Mouse (Mus musculus): ENCODE data around the gene Jmjd1c. TPM values are rescaled to one million over a fixed set of nuclear protein-coding genes. Genes with fewer than 3 reads are reported as not detected.

Gene Jmjd1c
- polyA plus RNA-seq, 1 experiment: 6.2 TPM

- H3K36me3 ChIP-seq (ENCODE audit: control insufficient read depth, insufficient read depth): no peaks in the 10 kb centered on the region
- no peak overlapping the region for H3K4me3 ChIP-seq (ENCODE audit: insufficient read depth, poor library complexity, severe bottlenecking)
- TF ChIP-seq MYOD1 (IDR thresholded peaks at IDR 0.05; ENCODE audit: control insufficient read depth, insufficient read length, low read depth) (no peak), MYOG (IDR thresholded peaks at IDR 0.05; ENCODE audit: control insufficient read depth, extremely low read depth, insufficient read length) (no peak), CEBPB (IDR thresholded peaks at IDR 0.05; ENCODE audit: low read depth) (no peak), FOSL1 (IDR thresholded peaks at IDR 0.05; ENCODE audit: insufficient read depth, low read length, poor library complexity, severe bottlenecking) (no peak), USF1 (IDR thresholded peaks at IDR 0.05; ENCODE audit: low read depth) (no peak), CTCF (IDR thresholded peaks at IDR 0.05; ENCODE audit: control insufficient read depth, insufficient read depth, insufficient read length) (no peak), MAX (IDR thresholded peaks at IDR 0.05) (no peak)
- peaks cover 34% of the 10 kb centered on the region for H3K79me3 ChIP-seq (ENCODE audit: low read depth)
- no peaks in the 10 kb centered on the region for H3K27me3 ChIP-seq (ENCODE audit: control insufficient read depth, insufficient read depth, insufficient read length)
- peaks cover 95% of the 10 kb centered on the region for H3K79me2 ChIP-seq (ENCODE audit: control insufficient read depth, insufficient read depth)
- no peak overlapping the region for H3ac ChIP-seq (ENCODE audit: control insufficient read depth, insufficient read length, low read depth)
Observed at GRCm38 (mm10) chr10:67183086-67183485, 87.2 kb downstream of the Jmjd1c start.

GRCm38 (mm10) chr10:67184441-67185070 lies 88.6 kb downstream of the Jmjd1c start:
- H3K4me3 ChIP-seq (ENCODE audit: insufficient read depth, poor library complexity, severe bottlenecking): no peak overlapping the region
- TF ChIP-seq MAX (IDR thresholded peaks at IDR 0.05): no peak
- no peak for TF ChIP-seq MYOG (IDR thresholded peaks at IDR 0.05; ENCODE audit: control insufficient read depth, extremely low read depth, insufficient read length)
- no peak for TF ChIP-seq CEBPB (IDR thresholded peaks at IDR 0.05; ENCODE audit: low read depth)
- TF ChIP-seq MYOD1 (IDR thresholded peaks at IDR 0.05; ENCODE audit: control insufficient read depth, insufficient read length, low read depth): no peak
- no peak for TF ChIP-seq CTCF (IDR thresholded peaks at IDR 0.05; ENCODE audit: control insufficient read depth, insufficient read depth, insufficient read length)
- TF ChIP-seq FOSL1 (IDR thresholded peaks at IDR 0.05; ENCODE audit: insufficient read depth, low read length, poor library complexity, severe bottlenecking): no peak
- TF ChIP-seq USF1 (IDR thresholded peaks at IDR 0.05; ENCODE audit: low read depth): no peak
- H3K36me3 ChIP-seq (ENCODE audit: control insufficient read depth, insufficient read depth): no peaks in the 10 kb centered on the region
- no peaks in the 10 kb centered on the region for H3K27me3 ChIP-seq (ENCODE audit: control insufficient read depth, insufficient read depth, insufficient read length)
- H3K79me2 ChIP-seq (ENCODE audit: control insufficient read depth, insufficient read depth): peaks cover 95% of the 10 kb centered on the region
- H3ac ChIP-seq (ENCODE audit: control insufficient read depth, insufficient read length, low read depth): no peak overlapping the region
- peaks cover 49% of the 10 kb centered on the region for H3K79me3 ChIP-seq (ENCODE audit: low read depth)

DNA sequence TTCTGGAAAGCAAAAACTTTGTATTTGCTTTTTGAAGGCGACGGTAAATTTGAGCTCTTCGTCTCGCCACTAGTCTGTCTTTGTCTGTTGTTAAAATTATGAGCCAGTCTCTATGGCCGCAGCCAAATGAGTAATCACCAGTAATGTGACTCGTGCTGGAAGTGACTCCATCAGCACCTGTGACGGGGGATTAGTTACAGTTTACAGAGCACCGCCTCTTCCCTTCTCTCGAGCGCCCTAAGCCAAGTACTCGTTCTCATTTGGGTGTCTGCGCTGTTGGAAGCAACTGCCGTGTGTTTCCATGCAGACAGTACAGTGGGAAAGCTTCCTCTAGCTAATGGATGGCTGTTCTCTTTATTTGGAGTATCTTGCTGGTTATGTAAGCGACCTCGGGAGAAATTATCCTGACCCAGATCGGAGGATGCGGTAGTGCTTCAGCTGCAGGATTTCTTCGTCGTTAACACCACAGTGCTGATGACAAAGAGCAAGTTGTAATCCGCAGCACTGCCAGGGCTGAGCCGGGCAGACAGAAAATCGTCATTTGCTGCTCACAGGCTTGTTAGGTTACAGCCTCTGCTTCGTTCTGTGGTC lies 89.7 kb downstream of the Jmjd1c start:
- H3ac ChIP-seq (ENCODE audit: control insufficient read depth, insufficient read length, low read depth): peak overlapping the region; percentile 68
- TF ChIP-seq MYOG (IDR thresholded peaks at IDR 0.05; ENCODE audit: control insufficient read depth, extremely low read depth, insufficient read length) (no peak), FOSL1 (IDR thresholded peaks at IDR 0.05; ENCODE audit: insufficient read depth, low read length, poor library complexity, severe bottlenecking) (peak; percentile 79), CTCF (IDR thresholded peaks at IDR 0.05; ENCODE audit: control insufficient read depth, insufficient read depth, insufficient read length) (no peak), MAX (IDR thresholded peaks at IDR 0.05) (no peak), MYOD1 (IDR thresholded peaks at IDR 0.05; ENCODE audit: control insufficient read depth, insufficient read length, low read depth) (peak; percentile 96), USF1 (IDR thresholded peaks at IDR 0.05; ENCODE audit: low read depth) (peak; percentile 24), CEBPB (IDR thresholded peaks at IDR 0.05; ENCODE audit: low read depth) (no peak)
- H3K4me3 ChIP-seq (ENCODE audit: insufficient read depth, poor library complexity, severe bottlenecking): peak overlapping the region; percentile 51
- peaks cover 95% of the 10 kb centered on the region for H3K79me2 ChIP-seq (ENCODE audit: control insufficient read depth, insufficient read depth)
- H3K27me3 ChIP-seq (ENCODE audit: control insufficient read depth, insufficient read depth, insufficient read length): no peaks in the 10 kb centered on the region
- peaks cover 53% of the 10 kb centered on the region for H3K79me3 ChIP-seq (ENCODE audit: low read depth)
- H3K36me3 ChIP-seq (ENCODE audit: control insufficient read depth, insufficient read depth): peaks cover 6% of the 10 kb centered on the region

DNA sequence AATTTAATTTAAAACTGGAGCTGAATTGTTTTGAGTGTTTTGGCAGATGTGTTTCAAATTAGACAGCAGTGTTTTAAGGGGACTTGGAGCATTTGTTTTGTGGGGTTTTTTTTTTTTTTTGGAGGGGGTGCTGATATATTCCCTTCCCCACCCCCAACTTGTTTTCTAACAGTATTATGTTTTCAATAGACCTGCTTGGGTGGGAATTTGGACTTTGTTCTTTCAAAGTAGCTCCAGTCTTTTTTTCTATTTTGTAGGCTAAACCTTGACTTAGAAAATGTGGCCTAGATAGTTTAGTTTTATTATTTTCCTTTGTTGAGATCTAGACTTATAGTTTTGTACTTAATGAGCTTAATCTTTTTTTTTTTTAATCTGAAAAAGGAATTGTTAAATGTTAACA lies 90.6 kb downstream of the Jmjd1c start:
- Histone ChIP-seq H3K79me3 (ENCODE audit: low read depth) (peaks cover 62% of the 10 kb centered on the region), H3K4me3 (ENCODE audit: insufficient read depth, poor library complexity, severe bottlenecking) (peak overlapping the region; percentile 51), H3K36me3 (ENCODE audit: control insufficient read depth, insufficient read depth) (peaks cover 15% of the 10 kb centered on the region), H3ac (ENCODE audit: control insufficient read depth, insufficient read length, low read depth) (peak overlapping the region; percentile 15), H3K27me3 (ENCODE audit: control insufficient read depth, insufficient read depth, insufficient read length) (no peaks in the 10 kb centered on the region), H3K79me2 (ENCODE audit: control insufficient read depth, insufficient read depth) (peaks cover 95% of the 10 kb centered on the region)
- TF ChIP-seq FOSL1 (IDR thresholded peaks at IDR 0.05; ENCODE audit: insufficient read depth, low read length, poor library complexity, severe bottlenecking): no peak
- no peak for TF ChIP-seq USF1 (IDR thresholded peaks at IDR 0.05; ENCODE audit: low read depth)
- TF ChIP-seq MYOG (IDR thresholded peaks at IDR 0.05; ENCODE audit: control insufficient read depth, extremely low read depth, insufficient read length): no peak
- no peak for TF ChIP-seq MYOD1 (IDR thresholded peaks at IDR 0.05; ENCODE audit: control insufficient read depth, insufficient read length, low read depth)
- no peak for TF ChIP-seq CTCF (IDR thresholded peaks at IDR 0.05; ENCODE audit: control insufficient read depth, insufficient read depth, insufficient read length)
- TF ChIP-seq MAX (IDR thresholded peaks at IDR 0.05): no peak
- no peak for TF ChIP-seq CEBPB (IDR thresholded peaks at IDR 0.05; ENCODE audit: low read depth)

GRCm38 (mm10) chr10:67187001-67187453 lies 91.1 kb downstream of the Jmjd1c start:
- Histone ChIP-seq H3K27me3 (ENCODE audit: control insufficient read depth, insufficient read depth, insufficient read length) (no peaks in the 10 kb centered on the region), H3K79me2 (ENCODE audit: control insufficient read depth, insufficient read depth) (peaks cover 95% of the 10 kb centered on the region), H3K4me3 (ENCODE audit: insufficient read depth, poor library complexity, severe bottlenecking) (peak overlapping the region; percentile 51), H3K79me3 (ENCODE audit: low read depth) (peaks cover 68% of the 10 kb centered on the region), H3ac (ENCODE audit: control insufficient read depth, insufficient read length, low read depth) (peak overlapping the region; percentile 44), H3K36me3 (ENCODE audit: control insufficient read depth, insufficient read depth) (peaks cover 21% of the 10 kb centered on the region)
- no peak for TF ChIP-seq CEBPB (IDR thresholded peaks at IDR 0.05; ENCODE audit: low read depth)
- peak; percentile 85 for TF ChIP-seq MAX (IDR thresholded peaks at IDR 0.05)
- TF ChIP-seq FOSL1 (IDR thresholded peaks at IDR 0.05; ENCODE audit: insufficient read depth, low read length, poor library complexity, severe bottlenecking): no peak
- no peak for TF ChIP-seq MYOG (IDR thresholded peaks at IDR 0.05; ENCODE audit: control insufficient read depth, extremely low read depth, insufficient read length)
- TF ChIP-seq USF1 (IDR thresholded peaks at IDR 0.05; ENCODE audit: low read depth): no peak
- no peak for TF ChIP-seq MYOD1 (IDR thresholded peaks at IDR 0.05; ENCODE audit: control insufficient read depth, insufficient read length, low read depth)
- TF ChIP-seq CTCF (IDR thresholded peaks at IDR 0.05; ENCODE audit: control insufficient read depth, insufficient read depth, insufficient read length): no peak
